Mouse (Mus musculus) T-helper 1 cell (primary cell): ENCODE measurements around the gene Atp8a2.

Experiments
- in situ Hi-C: fragments of 300-600 bp; cut with MboI, MseI; formaldehyde crosslinking; loops from one replicate; pipeline ENCODE4 v1.15.1; 2025; ENCODE audit warnings: high pct_unique_total_duplicates

The Atp8a2 gene

GRCm38 (mm10) chr14:60152373-60152772 is 44.6 kb downstream of the Atp8a2 start:
- in situ Hi-C loops, result no loop called here

- in situ Hi-C loops, result no loop called here
These were observed 48.1 kb downstream of the Atp8a2 start for GRCm38 (mm10) chr14:60148893-60149292.

- in situ Hi-C loops, result no loop called here
These were observed 53.7 kb downstream of the Atp8a2 start for GRCm38 (mm10) chr14:60143234-60143633.

- in situ Hi-C loops, result no loop called here
These were observed 58.6 kb downstream of the Atp8a2 start for GRCm38 (mm10) chr14:60138339-60138738.

- in situ Hi-C loops, result no loop called here
These were observed 59.2 kb downstream of the Atp8a2 start for GRCm38 (mm10) chr14:60137812-60138211.

GRCm38 (mm10) chr14:60135801-60136200 is 61.2 kb downstream of the Atp8a2 start:
- in situ Hi-C loops, result no loop called here

GRCm38 (mm10) chr14:60134720-60135119 is 62.3 kb downstream of the Atp8a2 start:
- in situ Hi-C loops, result no loop called here

- in situ Hi-C loops, result no loop called here
These were observed 65.6 kb downstream of the Atp8a2 start for GRCm38 (mm10) chr14:60131196-60131876.

- in situ Hi-C loops, result no loop called here
These were observed 67.4 kb downstream of the Atp8a2 start for GRCm38 (mm10) chr14:60129564-60129963.

GRCm38 (mm10) chr14:60125202-60125601 is 71.8 kb downstream of the Atp8a2 start:
- in situ Hi-C loops, result no loop called here

- in situ Hi-C loops, result no loop called here
These were observed 75.4 kb downstream of the Atp8a2 start for GRCm38 (mm10) chr14:60121572-60121971.

- in situ Hi-C loops, result no loop called here
These were observed 79.0 kb downstream of the Atp8a2 start for GRCm38 (mm10) chr14:60117792-60118585.

GRCm38 (mm10) chr14:60086808-60087725 is 109.9 kb downstream of the Atp8a2 start:
- in situ Hi-C loops, result no loop called here

- in situ Hi-C loops, result no loop called here
These were observed 110.6 kb downstream of the Atp8a2 start for GRCm38 (mm10) chr14:60086254-60086807.

- in situ Hi-C loops, result no loop called here
These were observed 114.2 kb downstream of the Atp8a2 start for GRCm38 (mm10) chr14:60082771-60083170.

- in situ Hi-C loops, result no loop called here
These were observed 124.5 kb downstream of the Atp8a2 start for GRCm38 (mm10) chr14:60072496-60072895.

- in situ Hi-C loops, result no loop called here
These were observed 131.8 kb downstream of the Atp8a2 start for GRCm38 (mm10) chr14:60065186-60065585.

- in situ Hi-C loops, result no loop called here
These were observed 136.0 kb downstream of the Atp8a2 start for GRCm38 (mm10) chr14:60061023-60061422.

GRCm38 (mm10) chr14:60058867-60059266 is 138.1 kb downstream of the Atp8a2 start:
- in situ Hi-C loops, result loop anchor here (10.0 kb wide), 1 partner anchor 1644 kb away; no protein-coding TSS in a partner anchor

GRCm38 (mm10) chr14:60055231-60055630 is 141.7 kb downstream of the Atp8a2 start:
- in situ Hi-C loops, result loop anchor here (10.0 kb wide), 1 partner anchor 1640 kb away; no protein-coding TSS in a partner anchor

- in situ Hi-C loops, result no loop called here
These were observed 166.3 kb downstream of the Atp8a2 start for GRCm38 (mm10) chr14:60030666-60031065.
